Mouse (Mus musculus): Measurements from ENCODE around the gene Cttnbp2nl. TPM values are rescaled to one million over a fixed set of nuclear protein-coding genes. Genes with fewer than 3 reads are reported as not detected.
A peak's percentile ranks its signal among the peaks of the same experiment; 100 is the strongest.

The Cttnbp2nl gene
- polyA plus RNA-seq, 1 experiment from 2014 or later = 40.1 TPM

GRCm38 (mm10) chr3:105012696-105013313 lies 40.1 kb downstream of the Cttnbp2nl start:
- H3K27me3 ChIP-seq (replicated peaks) = no peaks in the 10 kb centered on the region
- no peak overlapping the region for H3K9ac ChIP-seq
- peak overlapping the region; percentile 14; the same call in 1 of the 2 replicates for H3K27ac ChIP-seq (ENCODE audit: poor library complexity, severe bottlenecking)
- peaks cover 58% of the 10 kb centered on the region for H3K4me1 ChIP-seq (replicated peaks)
- no peak for ATAC-seq (ENCODE audit: insufficient number of reproducible peaks, low FRiP score)
- H3K9me3 ChIP-seq (replicated peaks) = no peaks in the 10 kb centered on the region
- 70% methylated on average over 7 of the region's 7 CpGs for WGBS
- no peak overlapping the region for H3K4me3 ChIP-seq
- H3K36me3 ChIP-seq = peaks cover 42% of the 10 kb centered on the region
- H3K4me2 ChIP-seq = no peak overlapping the region

- Histone ChIP-seq H3K4me1 (replicated peaks) (peaks cover 50% of the 10 kb centered on the region), H3K9ac (no peak overlapping the region), H3K9me3 (replicated peaks) (no peaks in the 10 kb centered on the region), H3K27ac (ENCODE audit: poor library complexity, severe bottlenecking) (no peak overlapping the region), H3K4me3 (no peak overlapping the region), H3K27me3 (replicated peaks) (no peaks in the 10 kb centered on the region), H3K4me2 (no peak overlapping the region), H3K36me3 (peaks cover 51% of the 10 kb centered on the region)
- no peak for ATAC-seq (ENCODE audit: insufficient number of reproducible peaks, low FRiP score)
- WGBS = 47% methylated on average over 5 of the region's 5 CpGs
Observed at GRCm38 (mm10) chr3:105011883-105012282, 41.1 kb downstream of the Cttnbp2nl start.

GRCm38 (mm10) chr3:105010681-105011339 lies 42.1 kb downstream of the Cttnbp2nl start:
- 86% methylated on average over 11 of the region's 11 CpGs for WGBS
- H3K4me1 ChIP-seq (replicated peaks) = peaks cover 40% of the 10 kb centered on the region
- no peak for ATAC-seq (ENCODE audit: insufficient number of reproducible peaks, low FRiP score)
- no peaks in the 10 kb centered on the region for H3K27me3 ChIP-seq (replicated peaks)
- H3K9ac ChIP-seq = no peak overlapping the region
- no peak overlapping the region for H3K4me2 ChIP-seq
- no peak overlapping the region for H3K27ac ChIP-seq (ENCODE audit: poor library complexity, severe bottlenecking)
- H3K4me3 ChIP-seq = no peak overlapping the region
- H3K36me3 ChIP-seq = peaks cover 57% of the 10 kb centered on the region
- H3K9me3 ChIP-seq (replicated peaks) = no peaks in the 10 kb centered on the region

DNA sequence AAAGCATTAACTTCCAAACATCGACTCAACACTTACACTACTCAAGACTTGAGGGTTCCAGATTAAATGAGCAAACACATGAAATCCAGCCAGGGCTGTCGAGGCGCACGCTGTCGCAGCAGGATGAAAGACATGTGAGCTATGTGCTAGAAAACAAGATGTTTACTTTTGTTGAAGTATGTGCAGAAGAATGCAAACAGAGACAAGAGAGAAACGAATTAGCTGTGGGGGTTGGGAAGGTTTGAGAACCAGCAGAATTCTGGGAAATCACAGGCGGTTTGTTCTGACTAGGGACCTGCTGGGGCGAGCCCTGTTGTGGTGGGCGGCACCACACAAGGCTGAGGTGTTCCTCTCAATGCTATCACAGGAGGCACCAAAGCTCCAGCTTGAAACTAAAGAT lies 44.9 kb downstream of the Cttnbp2nl start:
- H3K4me1 ChIP-seq (replicated peaks) = peaks cover 16% of the 10 kb centered on the region
- no peak overlapping the region for H3K4me2 ChIP-seq
- no peaks in the 10 kb centered on the region for H3K27me3 ChIP-seq (replicated peaks)
- H3K36me3 ChIP-seq = peaks cover 83% of the 10 kb centered on the region
- no peak overlapping the region for H3K27ac ChIP-seq (ENCODE audit: poor library complexity, severe bottlenecking)
- WGBS = 83% methylated on average over 9 of the region's 9 CpGs
- no peak overlapping the region for H3K9ac ChIP-seq
- no peak overlapping the region for H3K4me3 ChIP-seq
- no peaks in the 10 kb centered on the region for H3K9me3 ChIP-seq (replicated peaks)
- ATAC-seq (ENCODE audit: insufficient number of reproducible peaks, low FRiP score) = no peak

DNA sequence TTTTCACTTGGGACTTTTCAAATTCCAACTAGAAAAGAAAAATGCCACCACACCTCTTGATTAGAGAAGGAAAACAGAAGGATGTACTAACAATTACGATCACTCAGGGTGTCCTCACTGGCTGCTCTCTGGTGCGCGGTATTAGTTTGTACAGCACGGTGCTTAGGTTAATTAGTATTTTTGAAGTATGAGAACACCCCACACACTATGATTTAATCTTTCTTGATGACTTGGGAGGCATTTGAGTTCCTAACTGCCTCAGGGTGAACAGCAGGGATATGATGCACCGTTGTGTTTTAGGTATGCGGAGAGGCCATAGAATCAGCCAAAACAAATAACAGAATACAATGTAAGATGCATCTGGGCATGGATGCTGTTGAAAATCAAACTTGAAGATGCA lies 46.8 kb downstream of the Cttnbp2nl start:
- H3K36me3 ChIP-seq = peaks cover 85% of the 10 kb centered on the region
- no peaks in the 10 kb centered on the region for H3K9me3 ChIP-seq (replicated peaks)
- no peak overlapping the region for H3K9ac ChIP-seq
- H3K27me3 ChIP-seq (replicated peaks) = no peaks in the 10 kb centered on the region
- H3K4me1 ChIP-seq (replicated peaks) = peaks cover 11% of the 10 kb centered on the region
- H3K4me3 ChIP-seq = no peak overlapping the region
- no peak for ATAC-seq (ENCODE audit: insufficient number of reproducible peaks, low FRiP score)
- H3K4me2 ChIP-seq = no peak overlapping the region
- 94% methylated on average over 6 of the region's 6 CpGs for WGBS
- H3K27ac ChIP-seq (ENCODE audit: poor library complexity, severe bottlenecking) = no peak overlapping the region

- H3K9me3 ChIP-seq (replicated peaks) = no peaks in the 10 kb centered on the region
- H3K9ac ChIP-seq = no peak overlapping the region
- H3K4me3 ChIP-seq = no peak overlapping the region
- H3K27me3 ChIP-seq (replicated peaks) = no peaks in the 10 kb centered on the region
- ATAC-seq (ENCODE audit: insufficient number of reproducible peaks, low FRiP score) = no peak
- H3K36me3 ChIP-seq = peaks cover 80% of the 10 kb centered on the region
- H3K4me1 ChIP-seq (replicated peaks) = peaks cover 16% of the 10 kb centered on the region
- H3K27ac ChIP-seq (ENCODE audit: poor library complexity, severe bottlenecking) = no peak overlapping the region
- no peak overlapping the region for H3K4me2 ChIP-seq
- 88% methylated on average over 20 of the region's 20 CpGs for WGBS
Observed at GRCm38 (mm10) chr3:105005561-105006065, 47.3 kb downstream of the Cttnbp2nl start.

DNA sequence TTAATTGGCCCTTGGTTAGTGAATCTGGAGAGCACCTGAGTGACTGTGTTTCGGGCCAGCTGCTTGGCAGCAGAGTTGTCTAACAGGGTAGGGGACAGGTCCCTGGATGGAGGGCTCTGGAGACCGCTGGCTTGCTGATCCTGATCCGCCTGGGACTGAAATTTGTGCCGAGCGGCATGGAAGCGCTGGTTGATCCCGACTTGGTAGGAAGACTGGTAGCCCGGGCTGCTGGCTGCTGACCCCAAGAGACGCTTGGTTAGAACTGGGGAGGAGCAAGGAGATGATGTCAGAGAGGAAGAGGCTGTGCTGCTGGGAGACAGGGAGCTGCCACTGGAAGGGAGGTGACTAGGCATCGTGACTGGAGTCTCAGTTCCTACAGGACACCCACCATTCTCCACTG lies 47.9 kb downstream of the Cttnbp2nl start:
- 88% methylated on average over 10 of the region's 10 CpGs for WGBS
- H3K4me2 ChIP-seq = no peak overlapping the region
- H3K9ac ChIP-seq = no peak overlapping the region
- peaks cover 22% of the 10 kb centered on the region for H3K4me1 ChIP-seq (replicated peaks)
- H3K4me3 ChIP-seq = no peak overlapping the region
- H3K9me3 ChIP-seq (replicated peaks) = no peaks in the 10 kb centered on the region
- H3K27ac ChIP-seq (ENCODE audit: poor library complexity, severe bottlenecking) = no peak overlapping the region
- no peaks in the 10 kb centered on the region for H3K27me3 ChIP-seq (replicated peaks)
- peaks cover 74% of the 10 kb centered on the region for H3K36me3 ChIP-seq
- ATAC-seq (ENCODE audit: insufficient number of reproducible peaks, low FRiP score) = no peak

GRCm38 (mm10) chr3:105003960-105004463 lies 48.9 kb downstream of the Cttnbp2nl start:
- WGBS = 82% methylated on average over 14 of the region's 14 CpGs
- peaks cover 64% of the 10 kb centered on the region for H3K36me3 ChIP-seq
- no peak for ATAC-seq (ENCODE audit: insufficient number of reproducible peaks, low FRiP score)
- no peak overlapping the region for H3K4me3 ChIP-seq
- no peak overlapping the region for H3K4me2 ChIP-seq
- no peaks in the 10 kb centered on the region for H3K27me3 ChIP-seq (replicated peaks)
- H3K9me3 ChIP-seq (replicated peaks) = no peaks in the 10 kb centered on the region
- no peak overlapping the region for H3K27ac ChIP-seq (ENCODE audit: poor library complexity, severe bottlenecking)
- H3K9ac ChIP-seq = no peak overlapping the region
- peaks cover 32% of the 10 kb centered on the region for H3K4me1 ChIP-seq (replicated peaks)

- Histone ChIP-seq H3K4me2 (peak overlapping the region; percentile 30; the same call in 1 of the 2 replicates), H3K27me3 (replicated peaks) (no peaks in the 10 kb centered on the region), H3K9me3 (replicated peaks) (no peaks in the 10 kb centered on the region), H3K27ac (ENCODE audit: poor library complexity, severe bottlenecking) (peak overlapping the region; percentile 85), H3K9ac (peak overlapping the region; percentile 5; the same call in 1 of the 2 replicates), H3K36me3 (peaks cover 40% of the 10 kb centered on the region), H3K4me1 (replicated peaks) (peaks cover 56% of the 10 kb centered on the region), H3K4me3 (no peak overlapping the region)
- ATAC-seq (ENCODE audit: insufficient number of reproducible peaks, low FRiP score) = peak; percentile 70
- 3% methylated on average over 6 of the region's 6 CpGs for WGBS
Observed at GRCm38 (mm10) chr3:105001374-105001773, 51.6 kb downstream of the Cttnbp2nl start.

DNA sequence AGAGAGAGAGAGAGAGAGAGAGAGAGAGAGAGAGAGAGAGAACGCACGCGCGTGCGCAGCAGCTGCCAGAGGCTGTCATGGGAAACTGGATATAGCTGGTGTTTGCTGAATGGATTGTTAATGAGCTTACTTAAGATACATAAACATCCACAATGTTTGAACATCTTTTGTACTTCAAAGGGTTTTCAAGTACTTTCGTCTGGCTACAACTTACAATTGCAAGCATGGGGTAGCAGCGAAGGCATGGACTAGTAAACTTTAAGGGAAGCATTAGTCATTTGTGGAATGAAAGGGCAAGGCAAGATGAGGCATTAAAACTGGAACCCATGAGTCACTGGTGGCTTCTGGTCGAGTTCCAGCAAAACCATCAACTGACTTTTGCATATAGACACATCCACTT lies 52.4 kb downstream of the Cttnbp2nl start:
- peaks cover 32% of the 10 kb centered on the region for H3K36me3 ChIP-seq
- H3K27ac ChIP-seq (ENCODE audit: poor library complexity, severe bottlenecking) = no peak overlapping the region
- H3K4me2 ChIP-seq = no peak overlapping the region
- no peaks in the 10 kb centered on the region for H3K27me3 ChIP-seq (replicated peaks)
- no peak overlapping the region for H3K9ac ChIP-seq
- WGBS = 75% methylated on average over 8 of the region's 8 CpGs
- no peaks in the 10 kb centered on the region for H3K9me3 ChIP-seq (replicated peaks)
- no peak for ATAC-seq (ENCODE audit: insufficient number of reproducible peaks, low FRiP score)
- H3K4me3 ChIP-seq = no peak overlapping the region
- peaks cover 62% of the 10 kb centered on the region for H3K4me1 ChIP-seq (replicated peaks)

DNA sequence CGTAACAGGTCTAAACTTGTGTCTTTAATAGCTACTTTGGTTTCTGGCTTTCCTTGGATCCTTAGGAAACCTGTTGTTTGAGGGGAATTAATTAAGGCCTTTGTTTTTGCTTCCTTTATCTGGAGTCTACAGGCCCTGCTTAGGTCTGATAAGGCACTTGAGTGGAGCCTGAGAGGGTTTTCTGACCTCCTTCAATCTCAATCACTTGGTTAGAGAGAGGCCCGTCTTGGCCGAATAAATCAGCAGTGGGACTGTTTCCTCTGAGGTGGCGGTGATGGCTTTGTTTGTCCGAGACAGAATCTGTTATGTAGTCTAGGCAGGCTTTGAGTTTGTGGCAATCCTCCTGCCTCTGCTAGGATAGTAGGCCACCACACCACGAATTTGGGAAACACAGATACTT lies 55.4 kb downstream of the Cttnbp2nl start:
- no peaks in the 10 kb centered on the region for H3K9me3 ChIP-seq (replicated peaks)
- no peaks in the 10 kb centered on the region for H3K27me3 ChIP-seq (replicated peaks)
- H3K4me3 ChIP-seq = no peak overlapping the region
- H3K4me1 ChIP-seq (replicated peaks) = peaks cover 89% of the 10 kb centered on the region
- 8% methylated on average over 6 of the region's 6 CpGs for WGBS
- H3K4me2 ChIP-seq = peak overlapping the region; percentile 46
- peak overlapping the region; percentile 71 for H3K27ac ChIP-seq (ENCODE audit: poor library complexity, severe bottlenecking)
- ATAC-seq (ENCODE audit: insufficient number of reproducible peaks, low FRiP score) = no peak
- 0 out of 2 replicates have a peak, but pooled peaks cover 3% of the 10 kb centered on the region for H3K36me3 ChIP-seq
- peak overlapping the region; percentile 46; the same call in 1 of the 2 replicates for H3K9ac ChIP-seq
